Mouse (Mus musculus) limb, embryonic 15.5 days (tissue): ENCODE measurements at regions not wholly inside any gene's neighbourhood (a gene's known extent, or its start where the extent isn't known, plus 50 kb on each side); places are given as distances from the start of the nearest gene placed in this dataset.

Source experiments
- ATAC-seq: fragments of 200-750 bp; cut with Nextera tagmentation; 2 replicates; pipeline ENCODE4 v1.8.0; 2017; ENCODE audit warnings: low read depth, moderate TSS enrichment; ENCODE audit not compliant: insufficient number of reproducible peaks, low FRiP score, low TSS enrichment
- H3K27ac ChIP-seq: fragments of 300-500 bp; sonication (generic); 2 replicates; pipeline ENCODE4 v1.5.1; 2015; ENCODE audit warnings: moderate library complexity, mild to moderate bottlenecking, inconsistent platforms
- H3K27me3 ChIP-seq: fragments of 300-500 bp; sonication (generic); 2 replicates; pipeline ENCODE4 v1.6.1; 2015; ENCODE audit warnings: inconsistent platforms
- H3K36me3 ChIP-seq: fragments of 300-500 bp; sonication (generic); 2 replicates; pipeline ENCODE4 v1.6.1; 2015; ENCODE audit warnings: inconsistent platforms
- H3K4me1 ChIP-seq: fragments of 300-500 bp; sonication (generic); 2 replicates; pipeline ENCODE4 v1.6.1; 2015; ENCODE audit warnings: inconsistent platforms
- H3K4me2 ChIP-seq: fragments of 300-500 bp; sonication (generic); 2 replicates; pipeline ENCODE4 v1.6.1; 2015; ENCODE audit warnings: mild to moderate bottlenecking, inconsistent platforms
- H3K4me3 ChIP-seq: fragments of 300-500 bp; sonication (generic); 2 replicates; pipeline ENCODE4 v1.5.1; 2015; ENCODE audit warnings: mild to moderate bottlenecking, inconsistent platforms
- H3K9ac ChIP-seq: fragments of 300-500 bp; sonication (generic); 2 replicates; pipeline ENCODE4 v1.6.1; 2015; ENCODE audit warnings: inconsistent platforms
- H3K9me3 ChIP-seq: fragments of 300-500 bp; sonication (generic); 2 replicates; pipeline ENCODE4 v1.6.1; 2016; ENCODE audit warnings: inconsistent platforms
- WGBS: fragments of 180-500 bp; shearing (Covaris S2); methylation state at CpG from one replicate; pipeline ENCODE4 v1.1.7; 2015; 5-methylcytosine and 5-hydroxymethylcytosine counted together

DNA sequence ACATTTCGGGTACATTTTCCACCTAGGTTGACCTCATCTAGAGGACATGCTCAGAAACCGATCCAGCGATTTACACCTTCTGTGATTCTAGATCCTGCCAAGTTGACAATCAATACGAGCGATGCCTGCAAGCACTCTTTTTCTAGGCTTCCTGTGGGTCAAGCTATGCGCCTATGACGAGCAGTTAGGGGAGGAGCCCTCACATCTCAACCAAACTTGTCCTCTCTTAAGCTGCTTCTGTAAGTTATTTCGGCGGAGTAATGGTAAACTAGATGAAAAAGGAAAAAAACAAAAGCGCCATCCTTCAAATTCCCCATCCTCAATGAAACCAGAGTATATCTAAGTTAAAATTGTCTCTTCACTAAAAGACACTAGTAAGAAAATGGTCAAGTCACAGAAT, 858.5 kb downstream of the Zfp704 start:
- ATAC-seq = no peak
- H3K4me1 ChIP-seq = 0 out of 2 replicates have a peak, but pooled peaks cover 3% of the 10 kb centered on the region
- H3K27ac ChIP-seq = no peak overlapping the region
- H3K9me3 ChIP-seq = no peaks in the 10 kb centered on the region
- H3K27me3 ChIP-seq = no peaks in the 10 kb centered on the region
- WGBS = 89% methylated on average over 10 of the region's 10 CpGs
- no peak overlapping the region for H3K4me2 ChIP-seq
- H3K9ac ChIP-seq = no peak overlapping the region
- no peak overlapping the region for H3K4me3 ChIP-seq
- no peaks in the 10 kb centered on the region for H3K36me3 ChIP-seq

DNA sequence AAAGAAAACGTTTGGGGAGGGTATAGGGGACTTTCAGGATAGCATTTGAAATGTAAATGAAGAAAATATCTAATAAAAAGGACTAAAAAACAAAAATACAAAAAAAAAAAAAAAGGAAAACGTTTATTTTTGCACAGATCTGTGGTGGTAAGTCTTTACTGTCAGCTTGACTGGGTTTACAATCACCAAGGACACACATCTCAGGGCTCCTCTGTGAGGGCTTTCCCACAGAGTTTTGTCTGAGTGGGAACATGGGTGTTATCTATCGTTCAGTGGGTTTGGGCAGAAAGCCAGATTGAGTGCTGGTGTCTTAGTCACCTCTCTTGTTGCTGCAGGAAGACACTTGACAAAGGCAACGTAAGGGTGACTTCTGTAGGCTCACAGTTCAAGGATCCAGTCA, 859.0 kb downstream of the Zfp704 start:
- no peaks in the 10 kb centered on the region for H3K36me3 ChIP-seq
- 60% methylated on average over 4 of the region's 4 CpGs for WGBS
- ATAC-seq = no peak
- no peak overlapping the region for H3K9ac ChIP-seq
- 0 out of 2 replicates have a peak, but pooled peaks cover 3% of the 10 kb centered on the region for H3K4me1 ChIP-seq
- H3K27ac ChIP-seq = no peak overlapping the region
- no peak overlapping the region for H3K4me3 ChIP-seq
- no peaks in the 10 kb centered on the region for H3K27me3 ChIP-seq
- no peaks in the 10 kb centered on the region for H3K9me3 ChIP-seq
- H3K4me2 ChIP-seq = no peak overlapping the region

DNA sequence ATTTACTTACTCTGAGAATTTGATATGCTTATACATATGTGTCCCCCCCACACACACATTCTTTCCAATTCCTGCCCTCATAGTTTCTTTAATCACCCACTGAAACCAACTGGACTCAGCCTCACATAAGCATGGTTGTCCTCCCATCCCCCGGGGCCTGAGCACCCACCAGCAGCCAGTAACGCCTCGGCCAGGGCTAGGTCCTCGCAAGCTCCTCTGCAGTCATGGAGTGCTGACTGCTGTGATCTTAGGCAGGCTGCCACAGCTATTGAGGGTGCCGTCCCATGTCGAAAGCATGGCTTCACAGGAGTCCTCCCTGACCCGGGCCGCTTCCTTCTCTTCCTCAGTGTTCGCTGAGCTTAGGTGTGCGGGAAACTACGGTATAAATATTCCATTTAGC, 859.7 kb downstream of the Zfp704 start:
- Histone ChIP-seq H3K27me3 (no peaks in the 10 kb centered on the region), H3K4me2 (no peak overlapping the region), H3K9me3 (no peaks in the 10 kb centered on the region), H3K4me3 (no peak overlapping the region), H3K4me1 (0 out of 2 replicates have a peak, but pooled peaks cover 3% of the 10 kb centered on the region), H3K36me3 (no peaks in the 10 kb centered on the region), H3K9ac (no peak overlapping the region), H3K27ac (no peak overlapping the region)
- WGBS = 82% methylated on average over 11 of the region's 11 CpGs
- ATAC-seq = no peak

DNA sequence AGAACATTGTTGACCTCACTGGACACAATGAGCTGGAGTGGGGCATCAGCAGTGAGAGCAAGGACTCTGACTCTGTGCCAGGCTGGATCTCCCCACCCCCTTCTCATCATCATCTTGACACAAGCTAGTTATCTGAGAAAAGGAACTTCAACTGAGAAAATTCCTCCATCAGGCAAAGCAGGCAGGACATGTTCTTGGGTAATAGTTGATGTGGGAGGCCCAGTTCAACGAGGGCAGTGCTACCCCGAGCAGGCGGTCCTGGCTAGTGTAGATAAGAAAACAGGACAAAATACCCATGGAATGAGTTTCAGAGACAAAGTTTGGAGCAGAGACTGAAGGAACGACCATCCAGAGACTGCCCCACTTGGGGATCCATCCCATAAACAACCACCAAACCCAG, 862.7 kb downstream of the Zfp704 start:
- no peaks in the 10 kb centered on the region for H3K9me3 ChIP-seq
- H3K4me1 ChIP-seq = no peaks in the 10 kb centered on the region
- 85% methylated on average over 4 of the region's 4 CpGs for WGBS
- no peak overlapping the region for H3K27ac ChIP-seq
- H3K4me2 ChIP-seq = no peak overlapping the region
- H3K9ac ChIP-seq = no peak overlapping the region
- no peak overlapping the region for H3K4me3 ChIP-seq
- H3K27me3 ChIP-seq = no peaks in the 10 kb centered on the region
- H3K36me3 ChIP-seq = no peaks in the 10 kb centered on the region
- ATAC-seq = no peak

DNA sequence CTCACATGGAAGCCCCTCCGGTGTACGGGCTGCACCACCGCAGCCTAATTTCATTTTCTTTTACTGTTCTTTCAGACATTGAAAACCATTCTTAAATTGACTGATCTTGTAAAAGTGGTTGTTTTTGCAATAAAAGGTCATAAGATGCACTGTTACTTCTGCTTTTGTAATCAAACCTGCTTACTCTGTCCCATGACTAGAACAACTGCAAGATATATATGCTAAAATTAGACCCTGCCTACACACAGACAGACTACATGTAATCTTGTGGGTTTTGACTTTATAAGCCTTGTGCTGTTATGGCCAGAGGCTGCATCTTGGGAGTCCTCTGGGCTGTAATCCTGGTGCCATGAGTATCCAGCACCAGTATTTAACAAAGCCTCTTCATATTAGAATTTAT, 863.2 kb downstream of the Zfp704 start:
- Histone ChIP-seq H3K9ac (no peak overlapping the region), H3K4me2 (no peak overlapping the region), H3K27me3 (no peaks in the 10 kb centered on the region), H3K36me3 (no peaks in the 10 kb centered on the region), H3K4me3 (no peak overlapping the region), H3K27ac (no peak overlapping the region), H3K4me1 (no peaks in the 10 kb centered on the region), H3K9me3 (no peaks in the 10 kb centered on the region)
- ATAC-seq = no peak
- 84% methylated on average over 3 of the region's 3 CpGs for WGBS

DNA sequence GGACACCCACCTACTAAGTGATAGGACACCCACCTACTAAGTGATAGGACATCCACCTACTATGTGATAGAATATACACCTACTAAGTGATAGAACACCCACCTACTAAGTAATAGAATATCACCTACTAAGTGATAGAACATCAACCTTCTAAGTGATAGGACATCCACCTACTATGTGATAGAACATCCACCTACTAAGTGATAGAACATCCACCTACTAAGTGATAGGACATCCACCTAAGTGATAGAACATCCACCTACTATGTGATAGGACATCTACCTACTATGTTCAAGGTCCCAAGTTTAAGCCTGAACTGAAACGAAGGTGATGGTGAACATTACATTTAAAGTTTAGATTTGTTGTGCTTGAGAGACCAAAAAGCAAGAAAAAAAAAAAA, 863.8 kb downstream of the Zfp704 start:
- H3K27me3 ChIP-seq = no peaks in the 10 kb centered on the region
- H3K27ac ChIP-seq = no peak overlapping the region
- H3K36me3 ChIP-seq = no peaks in the 10 kb centered on the region
- H3K9ac ChIP-seq = no peak overlapping the region
- 82% methylated on average over 1 of the region's 1 CpGs for WGBS
- no peak overlapping the region for H3K4me3 ChIP-seq
- H3K9me3 ChIP-seq = no peaks in the 10 kb centered on the region
- ATAC-seq = no peak
- H3K4me2 ChIP-seq = no peak overlapping the region
- H3K4me1 ChIP-seq = no peaks in the 10 kb centered on the region

DNA sequence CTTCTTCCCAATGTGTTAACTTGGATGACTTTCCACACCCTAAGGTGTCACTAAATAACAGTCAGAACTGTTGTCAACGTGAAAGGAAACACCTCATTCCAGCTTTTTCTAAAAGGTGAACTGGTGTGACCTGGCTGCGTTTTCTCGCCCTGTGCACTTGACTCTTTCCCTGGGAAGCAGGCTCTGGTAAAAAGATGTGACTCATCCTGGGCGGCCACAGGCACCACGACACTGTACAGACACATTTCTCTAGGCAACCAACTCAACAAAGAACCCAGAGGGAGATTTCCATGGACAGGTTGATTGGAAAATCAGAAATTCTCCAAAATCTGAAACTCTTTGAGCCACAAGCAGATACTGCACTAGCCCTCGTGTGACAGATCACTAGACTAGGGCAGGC, 865.0 kb downstream of the Zfp704 start:
- no peak for ATAC-seq
- no peak overlapping the region for H3K27ac ChIP-seq
- no peak overlapping the region for H3K9ac ChIP-seq
- 60% methylated on average over 6 of the region's 6 CpGs for WGBS
- H3K36me3 ChIP-seq = no peaks in the 10 kb centered on the region
- H3K9me3 ChIP-seq = no peaks in the 10 kb centered on the region
- H3K4me1 ChIP-seq = no peaks in the 10 kb centered on the region
- H3K4me3 ChIP-seq = no peak overlapping the region
- H3K4me2 ChIP-seq = no peak overlapping the region
- no peaks in the 10 kb centered on the region for H3K27me3 ChIP-seq

DNA sequence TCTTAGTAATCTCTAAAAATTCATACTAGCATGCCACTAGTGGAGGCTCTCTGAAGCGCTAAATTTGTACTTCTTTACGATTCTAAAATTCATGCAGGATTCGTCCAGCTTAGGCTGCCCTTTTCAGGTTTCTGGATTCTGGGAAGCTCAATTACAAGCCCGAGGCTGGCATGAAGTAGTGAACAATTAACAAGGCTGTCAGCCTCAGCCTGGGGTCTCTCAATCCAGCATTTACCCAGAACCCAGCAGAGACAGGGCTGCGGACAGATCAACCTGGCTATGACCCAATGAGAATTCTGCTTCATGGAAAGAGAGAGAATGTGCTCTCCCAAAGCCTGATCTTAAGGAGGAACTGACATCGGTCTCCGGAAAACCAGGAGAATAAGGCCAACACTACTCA, 866.2 kb downstream of the Zfp704 start:
- H3K9me3 ChIP-seq = no peaks in the 10 kb centered on the region
- ATAC-seq = no peak
- H3K9ac ChIP-seq = no peak overlapping the region
- H3K4me3 ChIP-seq = no peak overlapping the region
- no peaks in the 10 kb centered on the region for H3K27me3 ChIP-seq
- no peak overlapping the region for H3K4me2 ChIP-seq
- 72% methylated on average over 7 of the region's 7 CpGs for WGBS
- H3K27ac ChIP-seq = no peak overlapping the region
- no peaks in the 10 kb centered on the region for H3K36me3 ChIP-seq
- no peaks in the 10 kb centered on the region for H3K4me1 ChIP-seq

DNA sequence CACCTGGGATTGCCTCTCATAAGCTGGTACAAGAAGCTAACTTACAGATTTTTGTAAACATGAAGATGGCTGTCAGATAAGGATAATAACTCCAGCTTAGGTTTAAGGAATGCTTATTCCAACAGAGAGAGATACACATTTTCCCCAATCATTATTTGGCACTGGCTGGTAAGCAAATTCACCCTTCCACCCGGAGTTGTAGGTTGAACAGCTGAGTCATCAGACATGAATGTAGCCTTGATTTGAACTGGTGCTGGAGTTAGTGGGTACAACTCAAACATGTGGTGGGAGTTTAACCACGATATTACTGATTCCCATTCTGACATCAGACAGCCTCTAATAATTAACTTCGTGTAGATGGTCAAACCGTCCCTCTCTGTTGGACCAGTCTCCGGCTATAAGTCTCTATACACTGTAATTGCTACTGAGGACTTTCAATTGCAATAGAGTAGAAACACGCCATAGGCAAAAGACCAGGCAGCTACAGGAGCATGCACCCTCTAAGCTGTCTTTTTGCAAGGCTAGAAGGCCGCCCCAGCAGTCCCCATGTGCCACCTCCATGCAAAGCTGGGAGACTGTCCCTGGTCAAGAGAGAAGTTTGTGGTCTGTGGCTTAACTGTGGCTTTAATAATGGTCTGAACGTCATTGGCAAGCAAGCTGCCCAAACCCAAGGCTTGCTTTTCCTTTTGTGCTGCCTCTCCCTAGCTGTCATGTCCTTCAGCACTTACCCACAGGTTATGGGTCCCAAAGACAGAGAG, 868.4 kb downstream of the Zfp704 start:
- Histone ChIP-seq H3K4me1 (peaks cover 3% of the 10 kb centered on the region), H3K27me3 (no peaks in the 10 kb centered on the region), H3K27ac (no peak overlapping the region), H3K36me3 (no peaks in the 10 kb centered on the region), H3K9me3 (no peaks in the 10 kb centered on the region), H3K9ac (no peak overlapping the region), H3K4me2 (no peak overlapping the region), H3K4me3 (no peak overlapping the region)
- WGBS = 78% methylated on average over 8 of the region's 8 CpGs
- no peak for ATAC-seq

DNA sequence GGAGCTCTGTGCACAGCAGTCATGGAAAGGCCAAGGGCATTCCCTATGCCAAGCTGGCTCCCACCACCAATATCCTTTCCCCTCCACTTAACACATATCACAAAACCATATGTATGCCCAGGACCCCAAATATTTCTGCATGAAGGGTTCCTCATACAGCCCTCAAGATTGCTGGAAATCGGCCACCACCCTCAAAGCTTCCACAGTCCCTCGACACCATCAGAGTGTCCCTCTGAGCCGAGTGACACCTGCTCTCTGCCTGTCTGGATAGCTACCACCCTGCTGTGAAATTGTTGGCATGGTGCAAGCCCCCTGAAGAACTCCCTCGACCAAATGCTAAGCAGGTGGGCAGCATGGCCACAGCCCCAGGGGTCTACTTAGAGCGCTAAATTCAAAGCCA, 869.2 kb downstream of the Zfp704 start:
- H3K9ac ChIP-seq = no peak overlapping the region
- peaks cover 8% of the 10 kb centered on the region for H3K4me1 ChIP-seq
- no peaks in the 10 kb centered on the region for H3K27me3 ChIP-seq
- no peaks in the 10 kb centered on the region for H3K36me3 ChIP-seq
- no peaks in the 10 kb centered on the region for H3K9me3 ChIP-seq
- H3K4me3 ChIP-seq = no peak overlapping the region
- no peak overlapping the region for H3K4me2 ChIP-seq
- H3K27ac ChIP-seq = no peak overlapping the region
- ATAC-seq = no peak
- 66% methylated on average over 5 of the region's 5 CpGs for WGBS

DNA sequence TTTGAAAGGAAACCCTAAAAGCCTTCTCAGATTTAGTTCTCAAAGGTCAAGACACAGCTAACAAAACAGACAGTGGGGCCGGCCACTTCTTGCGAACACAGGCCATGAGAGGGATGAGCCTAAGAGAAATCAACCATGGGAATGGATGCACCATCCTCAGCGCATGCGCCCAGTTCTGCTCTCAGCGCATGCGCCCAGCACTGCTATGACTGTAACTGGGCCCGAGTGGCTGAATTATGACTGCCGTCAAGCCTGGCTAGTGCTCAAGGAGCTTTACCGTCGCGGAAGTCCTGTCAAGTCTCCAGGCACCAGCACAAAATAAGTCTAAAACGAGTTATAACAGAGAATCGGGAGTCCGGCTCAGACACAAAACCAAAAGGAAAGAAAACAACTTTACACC, 870.6 kb downstream of the Zfp704 start:
- Histone ChIP-seq H3K4me2 (no peak overlapping the region), H3K9ac (no peak overlapping the region), H3K9me3 (no peaks in the 10 kb centered on the region), H3K4me1 (peaks cover 8% of the 10 kb centered on the region), H3K27ac (no peak overlapping the region), H3K36me3 (no peaks in the 10 kb centered on the region), H3K4me3 (no peak overlapping the region), H3K27me3 (no peaks in the 10 kb centered on the region)
- 81% methylated on average over 14 of the region's 14 CpGs for WGBS
- ATAC-seq = no peak

DNA sequence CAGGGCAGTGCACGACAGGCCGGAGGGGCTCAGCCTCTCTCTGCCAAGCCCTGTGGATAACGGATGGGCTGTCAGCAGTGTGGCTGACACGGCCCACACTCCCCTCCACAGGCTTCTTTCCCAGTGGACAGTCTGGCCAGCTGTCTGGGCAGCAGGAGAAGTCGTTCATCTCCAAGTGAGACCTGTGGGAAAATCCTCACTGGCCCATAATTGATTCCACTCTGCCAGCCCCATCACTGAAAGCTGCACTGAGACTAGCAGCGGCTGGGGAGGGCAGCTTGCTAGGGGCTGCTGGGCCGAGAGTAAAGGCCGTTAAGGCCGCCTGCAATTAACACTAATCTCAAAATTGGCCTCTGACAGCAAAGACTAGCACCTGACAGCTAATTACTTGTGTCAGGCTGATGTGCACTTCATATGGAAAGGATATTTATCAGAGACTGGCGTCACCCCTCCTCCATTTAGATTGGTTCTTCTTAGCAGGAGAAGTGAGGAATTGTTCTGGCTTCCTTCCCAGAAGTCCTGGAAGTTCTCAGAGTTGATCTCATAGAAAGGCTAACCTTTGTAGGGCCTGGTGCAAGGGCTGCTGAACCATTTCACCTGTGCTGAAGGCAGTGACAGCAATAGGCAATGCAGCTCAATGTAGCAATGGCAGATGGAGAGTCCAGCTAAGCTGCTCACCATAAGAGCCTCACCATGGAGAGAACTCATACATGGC, 873.5 kb downstream of the Zfp704 start:
- H3K4me2 ChIP-seq = no peak overlapping the region

More for the DNA sequence above, 873.5 kb downstream of the Zfp704 start:
- Histone ChIP-seq H3K36me3 (no peaks in the 10 kb centered on the region), H3K27ac (no peak overlapping the region), H3K4me3 (no peak overlapping the region), H3K4me1 (peaks cover 8% of the 10 kb centered on the region), H3K27me3 (no peaks in the 10 kb centered on the region), H3K9me3 (no peaks in the 10 kb centered on the region), H3K9ac (no peak overlapping the region)
- WGBS = 17% methylated on average over 10 of the region's 10 CpGs
- no peak for ATAC-seq
